Comparison of ENCODE assay signal across 8 mouse cellular contexts in the genomic region with DNA sequence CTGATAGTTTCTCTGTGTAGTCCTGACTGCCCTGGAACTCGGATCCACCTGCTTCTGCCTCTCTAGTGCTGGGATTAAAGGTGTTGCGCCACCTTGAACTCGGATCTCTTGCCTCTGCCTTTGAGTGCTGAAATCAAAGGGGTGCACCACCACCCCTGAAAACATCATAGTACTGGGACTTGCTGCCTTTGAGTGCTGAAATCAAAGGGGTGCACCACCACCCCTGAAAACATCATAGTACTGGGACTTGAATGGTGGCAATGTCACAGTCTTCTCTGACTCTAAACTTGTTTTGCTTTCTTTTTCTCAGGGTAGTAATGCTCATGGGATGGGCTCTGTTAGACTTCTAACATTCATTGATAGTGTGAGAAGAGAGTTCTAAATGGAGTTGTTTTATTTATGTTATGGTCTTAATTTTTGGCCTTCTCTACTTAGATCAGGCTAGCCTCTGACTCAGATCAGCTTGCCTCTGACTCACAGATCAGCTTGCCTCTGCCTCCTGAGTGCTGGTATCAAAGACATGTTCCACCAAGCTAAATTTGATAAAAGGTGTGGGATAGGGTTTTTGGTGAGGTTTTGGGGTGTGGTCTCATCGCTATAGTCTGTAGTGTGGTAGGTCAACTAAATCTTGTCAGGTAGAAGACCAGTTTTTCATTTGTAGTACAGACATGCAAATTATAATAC. TPM values are rescaled to one million over a fixed set of nuclear protein-coding genes. Genes with fewer than 3 reads are reported as not detected.
DNase-seq lines count a peak whose midpoint lies in the region; ATAC-seq lines count a peak whose summit lies in the region.

No protein-coding gene starts in this region.

- intact Hi-C loops in left cerebral cortex, postnatal 10 days (cut with DNase I), result no loop called here

- no peaks in the 10 kb centered on the region for H3K27me3 ChIP-seq in liver, embryonic 11.5 days (replicated peaks; ENCODE audit: control insufficient read depth, insufficient read depth, low read length)

- peak overlapping the region; percentile 99; the same call in 1 of the 2 replicates for H3K9ac ChIP-seq in liver, embryonic 11.5 days (ENCODE audit: low read depth, low read length)

- 76% methylated on average over 4 of the region's 4 CpGs for WGBS in liver, embryonic 11.5 days

- ATAC-seq in CD4-positive, CD25-positive, alpha-beta regulatory T cell, adult 4 months, result no peak
- no peak for ATAC-seq in liver, embryonic 11.5 days (replicated peaks; ENCODE audit: low FRiP score)

- H3K9me3 ChIP-seq in liver, embryonic 11.5 days (ENCODE audit: control insufficient read depth, low read length), result no peaks in the 10 kb centered on the region

- peaks cover 14% of the 10 kb centered on the region for H3K4me1 ChIP-seq in liver, embryonic 11.5 days (replicated peaks; ENCODE audit: control insufficient read depth, insufficient read depth, low read length)

- H3K4me3 ChIP-seq in liver, embryonic 11.5 days (ENCODE audit: low read depth, low read length), result peak overlapping the region; percentile 98

- DNase-seq in CD4-positive, CD25-positive, alpha-beta regulatory T cell, adult 2 months (ENCODE audit: low read depth, low spot score), result peak; percentile 25
- peak; percentile 39 for DNase-seq in thymus, postnatal 0 days (ENCODE audit: low spot score)
- DNase-seq in thymus, adult 18-20 months, result no peak
- DNase-seq in liver, embryonic 11.5 days (ENCODE audit: low spot score), result no peak
- peak; percentile 11 to 31 for DNase-seq in thymus, postnatal 36 days
- DNase-seq in left cerebral cortex, postnatal 10 days (ENCODE audit: extremely low spot score in 1 of 2, low spot score in 2 of 2), result no peak
- no peak for DNase-seq in cerebellum, adult 11 months

- no peak overlapping the region for H3K27ac ChIP-seq in liver, embryonic 11.5 days (ENCODE audit: low read depth, low read length)

- peak overlapping the region; percentile 96 for H3K4me2 ChIP-seq in liver, embryonic 11.5 days

- peaks cover 3% of the 10 kb centered on the region; the same call in 1 of the 2 replicates for H3K36me3 ChIP-seq in liver, embryonic 11.5 days (ENCODE audit: control insufficient read depth, insufficient read depth, low read length)

RNA-seq across cellular contexts. Expression of a gene that starts 6.7 kb away (rescaled TPM):
- 10 to 100 TPM; 46.4 to 51.4 TPM for polyA plus RNA-seq in CD4-positive, CD25-positive, alpha-beta regulatory T cell, adult 4 months (2017; shearing (Covaris generic))
- polyA plus RNA-seq in thymus, postnatal 0 days (2015; fragmentation: Nextera tagmentation; extraction: Ambion mirVana), result 26.6 and 33.9 TPM in 2 replicates
- 25.4 and 32.2 TPM in 2 replicates for polyA plus RNA-seq in liver, embryonic 11.5 days (2014; fragmentation: Nextera tagmentation; extraction: Ambion mirVana)
- 10 to 100 TPM; 62.5 to 68.6 TPM for total RNA-seq in left cerebral cortex, postnatal 10 days (2021)

Comparison
In these comparisons a context has a peak if more than half of its experiments do, and no peak if none do; other contexts are left out.
1. DNase-seq: peak in CD4-positive, CD25-positive, alpha-beta regulatory T cell, adult 2 months (single experiment), thymus, postnatal 0 days (single experiment) and thymus, postnatal 36 days (2 of 2); none in thymus, adult 18-20 months (0 of 2), liver, embryonic 11.5 days (single experiment), left cerebral cortex, postnatal 10 days (0 of 2) and cerebellum, adult 11 months (single experiment).